Mouse (Mus musculus) right cerebral cortex, adult 2 months (tissue): ENCODE data around the gene Ppp1r1b.

ENCODE experiments used
- DNase-seq, 2 experiments: peaks; one replicate each; pipeline ENCODE4 v3.0.0; 2021 to 2022; ENCODE audit warnings: low spot score in 2 of 2

The Ppp1r1b gene

GRCm38 (mm10) chr11:98328371-98329069 is 19.7 kb upstream of the Ppp1r1b start:
- no peak for DNase-seq

GRCm38 (mm10) chr11:98329081-98329959 is 18.9 kb upstream of the Ppp1r1b start, which contains the start of gene Neurod2:
Gene Neurod2 (minus strand): TSS chr11:98329648.
- peak; percentile 80 to 81 for DNase-seq

- no peak for DNase-seq
These were observed 18.1 kb upstream of the Ppp1r1b start for GRCm38 (mm10) chr11:98329960-98330744.

GRCm38 (mm10) chr11:98330745-98331204 is 17.4 kb upstream of the Ppp1r1b start:
- no peak for DNase-seq

DNA sequence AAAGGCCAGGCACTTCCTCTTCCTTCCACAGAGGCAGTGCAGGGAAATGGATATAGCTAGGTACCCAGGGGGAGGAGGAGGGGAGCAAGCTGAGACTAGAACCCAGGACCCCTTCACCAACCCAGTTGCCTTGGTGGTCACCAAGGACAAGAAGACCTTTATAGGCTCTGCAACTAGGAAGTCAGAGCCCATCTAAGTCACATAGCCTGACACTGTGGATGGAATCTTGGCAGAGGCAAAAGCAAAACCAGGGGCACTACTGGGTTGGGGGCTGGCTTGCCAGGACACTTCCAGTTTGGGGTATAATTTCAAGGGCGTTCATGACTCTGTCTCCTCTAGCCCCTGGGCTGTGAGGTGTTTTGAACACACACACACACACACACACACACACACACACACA is 16.8 kb upstream of the Ppp1r1b start:
- DNase-seq, result no peak

DNA sequence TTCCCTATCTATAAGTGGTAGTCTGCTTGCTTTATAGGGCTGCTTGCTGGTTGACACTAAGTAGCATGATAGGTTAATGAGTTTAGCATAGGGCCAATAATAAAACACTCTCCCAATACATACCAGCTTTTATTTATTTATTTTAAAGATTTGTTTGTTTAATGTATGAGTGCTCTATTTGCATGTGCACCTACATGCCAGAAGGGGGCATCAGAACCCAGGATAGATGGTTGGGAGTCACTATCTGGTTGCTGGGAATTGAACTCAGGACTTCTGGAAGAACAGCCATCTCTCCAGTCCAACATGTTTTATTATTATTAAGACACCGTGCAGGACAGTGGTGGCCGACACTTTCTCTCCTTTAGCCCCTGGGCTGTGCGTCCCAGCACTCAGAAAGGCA is 16.0 kb upstream of the Ppp1r1b start:
- no peak for DNase-seq

- no peak for DNase-seq
These were observed 15.4 kb upstream of the Ppp1r1b start for GRCm38 (mm10) chr11:98332841-98333240.

DNA sequence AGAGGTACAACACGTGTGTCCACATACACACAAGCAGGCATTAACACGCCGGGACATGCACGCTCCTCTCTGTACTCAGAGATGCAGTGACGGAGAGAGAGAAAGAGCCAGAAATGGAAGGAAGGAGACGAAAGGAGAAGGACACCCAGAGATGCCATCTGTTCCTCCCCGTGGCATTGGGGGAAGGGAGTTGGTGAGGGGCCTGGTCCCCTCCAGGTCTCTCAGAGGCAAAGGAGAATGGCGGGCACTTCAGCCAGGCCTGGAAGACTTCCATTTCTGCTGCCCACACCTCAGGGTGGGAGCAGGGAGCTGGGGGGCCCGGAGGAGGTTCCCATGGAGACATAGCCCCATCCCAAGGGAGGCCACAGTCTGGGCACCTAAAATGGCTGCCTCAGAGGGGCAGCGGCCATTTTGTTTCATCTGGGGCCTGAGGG is 14.9 kb upstream of the Ppp1r1b start:
- DNase-seq, result peak in 1 of 2 experiments; percentile 44

- DNase-seq, result peak in 1 of 2 experiments; percentile 36
These were observed 14.0 kb upstream of the Ppp1r1b start for GRCm38 (mm10) chr11:98333981-98334741.

GRCm38 (mm10) chr11:98335250-98335649 is 13.0 kb upstream of the Ppp1r1b start:
- DNase-seq, result no peak

DNA sequence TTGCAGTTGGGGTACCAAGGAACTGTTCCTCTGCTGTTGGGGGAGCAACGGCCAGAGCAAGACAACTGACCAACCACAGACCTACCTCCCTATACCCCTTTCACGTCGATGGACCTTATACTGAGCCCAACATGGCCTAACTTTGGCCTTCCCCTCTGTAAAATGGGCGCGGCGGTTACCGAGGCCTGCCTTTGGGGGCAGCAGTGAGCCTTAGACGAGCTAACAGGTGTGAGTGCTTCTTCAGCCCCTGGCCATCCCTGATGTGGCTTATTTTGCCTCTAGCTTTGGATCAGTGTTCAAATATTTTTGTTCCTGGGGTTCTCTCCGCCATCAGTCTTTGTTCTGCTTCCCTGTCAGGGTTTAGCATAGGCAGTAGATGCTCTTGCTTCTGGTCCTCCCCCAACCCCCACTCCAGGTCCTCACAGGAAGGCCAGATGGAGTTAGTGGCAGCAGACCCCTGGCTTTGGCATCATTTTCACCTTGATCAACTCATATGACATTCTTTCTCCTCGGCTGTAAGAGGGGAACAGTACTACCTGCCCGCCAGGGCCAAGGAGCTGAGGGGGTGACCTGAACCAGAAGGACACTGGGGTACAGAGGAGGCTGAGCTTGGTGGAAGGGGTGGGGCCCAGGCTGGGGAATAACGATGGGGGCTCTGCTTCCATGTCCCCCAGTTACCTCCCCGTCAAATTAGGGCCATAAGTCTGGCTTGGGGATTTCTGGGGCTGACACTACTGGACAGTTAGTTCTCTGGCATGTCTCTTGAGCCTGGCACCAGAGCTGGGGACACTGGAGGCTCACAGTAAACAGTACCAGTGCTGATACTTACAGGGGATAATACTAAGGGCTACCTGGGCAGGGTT is 11.7 kb upstream of the Ppp1r1b start:
- no peak for DNase-seq

GRCm38 (mm10) chr11:98338507-98338961 is 9.7 kb upstream of the Ppp1r1b start:
- peak; percentile 80 to 82 for DNase-seq

- DNase-seq, result no peak
These were observed 9.1 kb upstream of the Ppp1r1b start for GRCm38 (mm10) chr11:98339071-98339501.

GRCm38 (mm10) chr11:98339679-98340287 is 8.4 kb upstream of the Ppp1r1b start:
- no peak for DNase-seq

- no peak for DNase-seq
These were observed 7.6 kb upstream of the Ppp1r1b start for GRCm38 (mm10) chr11:98340597-98340996.

DNA sequence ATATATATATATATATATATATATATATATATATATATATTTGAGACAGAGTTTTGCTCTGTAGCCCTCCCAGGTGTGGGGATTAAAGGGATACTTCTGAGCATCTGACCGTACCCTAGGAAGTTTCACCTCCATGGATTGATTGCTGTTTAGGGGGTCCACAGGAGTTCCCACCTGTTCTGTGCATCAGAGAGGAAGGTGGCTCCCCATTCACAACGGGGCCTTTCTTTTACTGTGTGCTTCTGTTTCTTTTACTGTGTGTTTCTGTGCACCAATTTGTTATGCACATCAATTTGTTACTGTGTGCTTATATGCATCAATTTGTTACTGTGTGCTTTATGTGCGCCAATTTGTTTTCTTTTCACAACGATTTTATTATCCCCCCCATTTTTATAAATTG is 7.0 kb upstream of the Ppp1r1b start:
- DNase-seq, result no peak

DNA sequence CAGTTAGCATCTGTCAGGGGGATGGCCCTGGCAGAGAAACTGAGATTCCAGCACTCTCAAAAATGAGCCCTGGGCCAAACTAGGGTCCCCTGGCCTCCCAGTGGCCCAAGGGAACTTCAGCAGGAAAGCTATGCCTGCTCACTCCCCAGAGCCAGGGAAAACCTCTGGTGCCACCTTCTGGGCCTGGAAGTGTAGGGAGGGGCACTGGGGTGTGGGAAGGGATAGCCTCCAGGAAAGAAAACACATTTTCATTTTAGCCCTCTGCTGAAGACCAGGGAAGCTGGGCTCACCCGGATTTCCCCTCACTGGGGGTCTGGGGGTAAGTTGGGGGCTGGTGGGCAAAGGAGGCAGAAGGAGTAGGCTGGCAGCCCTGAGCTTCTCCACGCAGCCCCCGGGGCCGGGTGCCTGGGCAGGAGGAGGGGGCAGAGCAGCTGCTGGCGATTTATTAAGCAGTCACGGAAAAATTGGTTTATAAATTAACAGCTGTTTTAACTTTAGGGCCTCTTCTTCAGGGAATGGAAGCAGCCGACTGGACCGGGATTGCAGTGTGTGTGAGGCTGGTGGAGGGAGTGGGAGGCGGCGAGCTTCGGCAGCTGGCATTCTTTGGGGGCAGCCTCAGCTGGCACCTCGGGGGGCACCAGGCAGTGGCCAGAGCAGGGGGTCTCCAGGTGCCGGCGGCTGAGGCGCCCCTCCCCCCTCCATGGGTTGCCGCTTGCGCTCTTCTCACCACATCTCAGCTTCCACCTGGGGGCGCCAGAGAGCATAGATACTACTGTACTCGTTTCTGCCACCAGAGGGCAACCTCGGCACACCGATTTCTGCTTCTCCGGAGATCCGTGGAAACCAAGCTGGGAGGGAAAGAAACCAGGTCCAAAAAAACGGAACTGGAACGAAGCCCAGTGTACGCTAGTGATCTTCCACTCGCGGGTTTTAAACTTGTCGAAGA is 5.9 kb upstream of the Ppp1r1b start:
- peak; percentile 99 to 100 for DNase-seq

- DNase-seq, result peak; percentile 88 to 92
These were observed 3.0 kb upstream of the Ppp1r1b start for GRCm38 (mm10) chr11:98345253-98345652.
